Mouse (Mus musculus): ENCODE results near the gene Rnd3. TPM values are rescaled to one million over a fixed set of nuclear protein-coding genes. Genes with fewer than 3 reads are reported as not detected.
A peak's percentile ranks its signal among the peaks of the same experiment; 100 is the strongest.

The Rnd3 gene
- total RNA-seq (2021), result 1 to 10 TPM; 6.5 to 9.0 TPM
- long read RNA-seq, experiment 1, partial matches to known transcripts, result 1 of 7 reads
- long read RNA-seq, experiment 1, other reads (novel, unspliced or antisense), result 3 of 7 reads
- long read RNA-seq, experiment 2, transcript Rnd3-201 (5 exons, 2,828 nt), result major isoform, 7 of 8 reads
- long read RNA-seq, experiment 2, partial matches to known transcripts, result 0 of 8 reads
- long read RNA-seq, experiment 2, other reads (novel, unspliced or antisense), result 1 of 8 reads

DNA sequence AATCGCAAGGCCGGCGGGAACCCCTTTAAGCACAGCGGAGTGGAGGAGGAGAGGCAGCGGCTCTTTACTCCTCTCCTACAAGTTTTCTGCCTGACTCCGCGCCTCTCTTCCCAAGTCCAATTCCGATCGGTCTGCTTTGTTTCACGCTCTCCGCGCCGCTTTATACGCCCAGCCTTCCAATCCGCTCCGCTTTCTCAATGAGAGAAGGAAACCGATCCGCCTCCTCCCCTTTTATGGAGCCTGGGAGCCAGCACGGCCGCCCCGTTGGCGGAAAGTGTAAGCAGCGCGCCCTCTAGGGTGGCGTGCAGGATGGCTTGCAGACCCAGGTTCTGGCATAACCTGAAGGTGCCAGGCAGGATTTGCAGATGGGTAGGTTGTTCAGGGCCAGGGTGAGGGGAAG is at the start of gene Rnd3:
Rnd3 (minus strand) TSS at position 137 of the 400 bp plus-strand sequence.
- peak; percentile 94 to 96 for DNase-seq
- intact Hi-C loops (cut with DNase I), result loop anchor here (5.0 kb wide), 1 partner anchor 842 kb away; no protein-coding TSS in a partner anchor

DNA sequence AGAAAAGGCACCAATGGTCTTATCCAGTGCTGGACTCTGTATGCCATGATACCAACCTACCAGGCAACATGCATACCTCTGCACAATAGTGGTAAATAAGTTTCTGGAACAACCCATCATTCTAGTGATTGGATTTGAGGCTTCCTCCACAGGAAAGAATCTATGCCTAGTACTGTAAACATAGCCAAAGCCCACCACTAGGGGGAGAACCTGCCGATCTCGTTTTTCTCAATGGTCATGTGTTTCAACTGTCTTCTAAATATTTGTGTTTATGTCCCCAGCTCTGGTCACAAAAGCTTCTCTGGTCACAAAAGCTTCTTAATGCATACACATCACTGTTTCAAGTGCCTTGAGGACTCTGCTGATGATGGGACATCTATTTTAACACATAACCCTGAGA is 43.4 kb upstream of the Rnd3 start:
- no peak for DNase-seq

DNA sequence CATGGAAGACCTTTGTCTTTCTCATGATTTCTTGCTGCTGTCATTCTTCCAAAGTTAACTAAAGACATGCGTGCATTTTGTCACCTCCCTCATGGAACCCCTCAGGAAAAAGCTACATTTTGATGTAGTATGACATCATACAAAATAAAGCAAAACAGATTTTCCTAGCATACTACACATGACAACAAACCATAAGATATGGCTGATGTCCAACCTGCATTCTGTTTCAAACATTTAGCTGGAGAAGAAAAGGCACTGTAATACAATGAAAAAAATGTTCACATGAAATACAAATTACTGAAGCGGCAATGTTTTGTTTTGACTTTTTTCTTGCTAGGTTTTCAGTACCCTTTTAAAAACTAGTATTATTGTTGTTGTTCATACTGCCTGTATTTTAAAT is 36.9 kb upstream of the Rnd3 start:
- intact Hi-C loops (cut with DNase I), result no loop called here
- no peak for DNase-seq

More for the DNA sequence above, 43.4 kb upstream of the Rnd3 start:
- intact Hi-C loops (cut with DNase I), result no loop called here

DNA sequence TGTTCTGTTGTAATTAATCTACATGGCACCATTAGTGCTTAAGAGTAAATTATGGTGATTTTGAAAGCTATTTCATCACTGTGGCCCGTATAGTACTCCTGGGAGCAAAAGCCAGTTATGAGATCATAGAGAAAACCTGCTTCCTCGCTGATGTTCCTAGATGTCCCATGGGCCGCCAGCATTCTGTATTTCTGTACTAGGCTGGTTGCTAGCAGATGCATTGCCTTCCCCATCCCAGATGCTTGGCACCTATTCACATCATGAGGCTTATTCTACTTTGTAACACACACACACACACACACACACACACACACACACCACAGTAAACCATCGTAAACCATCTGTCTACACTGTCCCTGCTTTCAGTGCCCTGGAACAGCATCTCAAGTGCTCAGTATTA is 34.1 kb upstream of the Rnd3 start:
- intact Hi-C loops (cut with DNase I), result no loop called here
- no peak for DNase-seq

DNA sequence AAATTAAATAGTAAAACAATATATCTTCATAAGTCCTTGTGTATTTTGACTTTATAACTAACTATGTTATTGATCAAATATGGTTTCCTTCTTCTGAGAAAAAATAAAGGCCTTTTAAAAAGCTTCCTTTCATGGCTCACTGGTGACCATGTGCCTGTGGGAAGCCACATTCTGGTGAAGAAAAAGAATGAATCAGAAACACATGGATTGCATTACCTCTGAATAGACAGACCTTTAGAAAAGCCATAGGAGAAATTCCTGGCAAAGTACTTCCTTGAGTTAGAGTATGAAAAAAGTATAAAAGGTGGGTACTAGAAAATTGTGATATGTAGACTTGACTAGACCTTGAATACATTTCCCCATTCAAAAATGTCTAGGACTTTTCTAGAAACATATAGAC is 32.5 kb upstream of the Rnd3 start:
- no peak for DNase-seq

DNA sequence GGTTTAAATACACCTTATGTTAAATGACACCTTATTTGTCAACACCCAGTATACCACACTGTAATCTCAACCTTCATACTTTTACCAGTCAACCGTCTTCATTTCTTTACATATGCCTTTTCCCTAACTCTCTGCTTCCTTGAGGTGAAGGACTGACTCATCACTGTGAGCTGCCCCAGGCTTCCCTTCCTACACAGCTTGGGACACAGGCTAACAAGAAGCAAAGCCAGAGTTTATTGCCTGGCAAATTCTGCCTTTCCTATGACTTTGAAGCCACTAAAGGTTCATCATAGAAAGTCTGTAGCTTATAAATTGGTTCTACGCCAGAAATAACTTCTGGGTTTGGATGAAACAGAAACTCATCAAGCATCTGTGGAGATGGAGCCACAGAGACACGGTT is 30.2 kb upstream of the Rnd3 start:
- DNase-seq, result no peak

More for the DNA sequence above, 32.5 kb upstream of the Rnd3 start:
- intact Hi-C loops (cut with DNase I), result no loop called here

DNA sequence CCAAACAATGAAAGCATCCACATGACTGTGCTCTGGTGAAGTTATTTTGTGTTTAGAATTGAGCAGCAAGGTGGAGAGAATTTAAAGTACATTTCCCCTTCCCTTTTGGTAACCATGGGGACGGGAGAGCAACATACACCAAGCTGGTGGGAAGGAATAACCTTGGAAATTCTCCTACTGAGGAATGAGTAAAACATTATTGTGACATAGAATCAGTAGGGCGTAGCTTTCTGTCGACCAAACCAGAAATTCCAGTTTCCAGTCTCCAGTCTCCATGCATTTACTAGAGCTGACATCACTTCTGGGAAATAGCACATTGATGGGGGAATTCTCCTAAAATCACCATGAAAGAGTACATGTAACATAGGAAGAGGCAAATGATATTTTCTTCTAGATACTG is 28.7 kb upstream of the Rnd3 start:
- intact Hi-C loops (cut with DNase I), result no loop called here
- DNase-seq, result no peak

More for the DNA sequence above, 30.2 kb upstream of the Rnd3 start:
- intact Hi-C loops (cut with DNase I), result no loop called here

DNA sequence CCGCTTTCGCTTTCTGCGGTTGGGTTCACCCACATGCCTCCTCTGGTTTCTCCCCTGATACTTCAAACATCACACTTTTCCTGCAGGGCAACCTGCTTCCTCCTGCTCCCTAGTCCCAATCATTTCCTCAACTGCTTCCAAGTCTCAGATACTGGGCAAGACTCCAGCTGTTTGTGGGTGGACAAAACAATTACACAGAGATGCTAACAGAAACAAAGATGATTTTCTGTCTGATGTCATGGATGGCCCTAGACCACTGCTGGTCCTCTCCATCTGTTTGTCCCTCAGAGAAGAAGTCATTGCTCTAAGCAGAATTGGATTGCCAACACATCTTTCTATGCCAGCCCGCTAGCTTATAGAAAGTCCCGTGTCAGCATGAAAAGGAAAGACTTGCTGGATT is 26.4 kb upstream of the Rnd3 start:
- intact Hi-C loops (cut with DNase I), result no loop called here
- no peak for DNase-seq

DNA sequence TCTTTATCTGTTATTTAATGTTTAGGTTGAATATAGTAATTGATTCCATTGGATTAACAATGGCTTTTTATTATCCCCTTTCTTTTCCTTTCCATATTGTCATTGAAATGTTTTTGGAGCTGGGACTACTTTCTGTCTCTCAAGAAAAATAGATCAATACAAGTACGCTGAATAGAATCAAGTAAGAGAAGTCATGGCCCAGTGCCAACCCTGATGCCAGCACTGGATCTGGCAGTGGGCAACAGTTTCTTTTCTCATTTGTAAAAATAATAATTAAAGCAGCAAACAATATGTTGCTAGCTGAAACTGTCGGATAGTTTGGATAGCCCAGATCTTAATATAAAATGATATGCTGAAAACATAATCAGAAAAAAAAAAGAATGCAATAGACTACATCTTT is 12.2 kb upstream of the Rnd3 start:
- DNase-seq, result no peak
- intact Hi-C loops (cut with DNase I), result no loop called here

DNA sequence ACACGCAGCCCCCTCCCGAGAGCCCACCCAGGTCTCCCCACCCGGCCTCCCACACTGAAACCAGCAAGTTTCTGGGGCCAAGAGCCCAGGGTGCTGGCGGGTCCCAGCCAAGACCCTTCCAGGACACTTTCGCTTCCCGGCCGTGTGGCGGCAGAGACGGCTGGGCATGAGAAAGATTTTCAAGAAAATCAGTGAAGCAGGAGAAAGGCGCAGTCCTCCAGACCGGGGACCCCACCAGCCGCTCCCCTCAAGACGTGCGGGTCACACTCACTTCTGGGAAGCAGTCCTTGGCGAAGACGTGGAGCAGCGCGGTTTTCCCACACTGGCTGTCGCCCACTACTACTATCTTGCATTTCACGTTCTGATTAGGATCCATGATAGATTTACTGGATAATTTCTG is 457 bp downstream of the Rnd3 start:
- peak; percentile 9 to 33 for DNase-seq
- intact Hi-C loops (cut with DNase I), result loop anchor here (5.0 kb wide), 1 partner anchor 841 kb away; no protein-coding TSS in a partner anchor

DNA sequence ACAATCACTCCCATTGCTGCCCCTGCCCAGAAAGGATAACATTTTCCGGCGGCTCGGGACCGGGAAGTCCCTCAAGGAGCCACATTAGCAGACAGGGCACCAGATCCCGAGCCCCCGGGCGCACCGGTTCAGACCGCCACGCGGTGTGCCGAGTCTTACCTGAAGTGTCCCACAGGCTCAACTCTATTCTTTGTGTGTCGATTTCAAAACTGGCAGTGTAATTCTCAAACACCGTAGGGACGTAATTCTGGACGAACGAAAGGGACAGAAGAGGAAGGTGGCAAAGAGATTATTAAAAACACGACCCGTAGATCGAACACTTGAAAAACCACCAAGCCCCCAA is 875 bp downstream of the Rnd3 start:
- intact Hi-C loops (cut with DNase I), result loop anchor here (5.0 kb wide), 1 partner anchor 841 kb away; no protein-coding TSS in a partner anchor
- DNase-seq, result no peak

DNA sequence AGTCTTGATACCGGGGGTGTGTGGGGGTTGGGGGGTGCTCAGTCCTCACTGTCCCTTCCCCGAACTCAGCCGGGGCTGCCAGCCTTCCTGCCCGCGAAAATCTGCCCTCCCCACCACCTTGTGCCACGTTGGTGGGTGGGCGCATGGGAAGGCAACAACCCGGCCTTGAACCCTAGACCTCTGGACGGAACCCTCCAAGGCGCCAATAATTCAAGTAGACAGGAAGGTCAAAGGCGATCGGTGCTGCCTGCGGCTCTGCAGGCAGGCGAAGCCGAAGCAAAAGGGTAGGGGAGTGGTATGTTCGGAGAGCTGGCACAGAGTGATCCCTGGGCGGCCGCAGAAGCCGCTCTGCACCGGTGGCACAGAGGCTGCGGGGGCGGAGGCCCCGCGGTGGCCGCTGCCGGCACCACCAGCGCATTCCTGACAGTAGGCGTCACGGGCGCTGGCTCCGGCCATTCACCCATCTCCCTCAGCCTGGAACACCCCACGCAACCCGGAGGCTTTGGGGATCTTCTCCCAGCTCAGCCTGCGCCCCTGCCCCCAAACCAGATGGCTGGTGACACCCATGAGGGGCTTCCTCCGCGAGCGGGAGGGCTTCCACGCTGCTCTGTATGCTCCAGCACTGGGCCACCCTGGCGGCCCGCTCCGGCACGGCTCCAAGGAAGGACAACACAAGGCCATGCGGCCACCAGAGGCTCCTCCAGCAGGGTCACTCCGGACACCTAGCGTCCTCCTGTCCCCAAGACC is 1.4 kb downstream of the Rnd3 start:
- intact Hi-C loops (cut with DNase I), result loop anchor here (5.0 kb wide), 1 partner anchor 840 kb away; no protein-coding TSS in a partner anchor
- DNase-seq, result peak; percentile 69 to 78

DNA sequence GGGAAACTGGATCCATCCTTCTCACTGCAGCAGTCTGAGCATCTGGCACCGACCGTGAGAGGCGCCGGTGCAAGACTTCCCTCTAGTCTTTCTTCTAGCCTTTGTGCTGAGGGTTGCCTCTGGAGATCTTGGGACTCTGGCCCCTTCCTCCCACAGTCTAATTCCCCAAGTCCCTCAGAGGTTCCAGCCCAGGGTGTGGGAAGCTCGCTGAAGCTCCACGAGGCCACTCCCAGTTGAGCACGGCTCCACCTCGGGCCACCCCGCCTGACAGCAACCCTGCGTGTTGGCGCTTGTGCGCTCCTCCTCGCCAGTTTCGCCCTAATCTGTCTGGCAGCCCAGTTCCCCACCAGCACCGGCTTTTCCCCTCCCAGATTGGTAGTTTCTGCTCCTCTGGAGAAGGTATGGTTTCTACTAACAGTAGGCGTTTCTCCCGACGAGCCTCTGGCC is 2.0 kb downstream of the Rnd3 start:
- peak; percentile 80 for DNase-seq
- intact Hi-C loops (cut with DNase I), result loop anchor here (5.0 kb wide), 1 partner anchor 840 kb away; no protein-coding TSS in a partner anchor

DNA sequence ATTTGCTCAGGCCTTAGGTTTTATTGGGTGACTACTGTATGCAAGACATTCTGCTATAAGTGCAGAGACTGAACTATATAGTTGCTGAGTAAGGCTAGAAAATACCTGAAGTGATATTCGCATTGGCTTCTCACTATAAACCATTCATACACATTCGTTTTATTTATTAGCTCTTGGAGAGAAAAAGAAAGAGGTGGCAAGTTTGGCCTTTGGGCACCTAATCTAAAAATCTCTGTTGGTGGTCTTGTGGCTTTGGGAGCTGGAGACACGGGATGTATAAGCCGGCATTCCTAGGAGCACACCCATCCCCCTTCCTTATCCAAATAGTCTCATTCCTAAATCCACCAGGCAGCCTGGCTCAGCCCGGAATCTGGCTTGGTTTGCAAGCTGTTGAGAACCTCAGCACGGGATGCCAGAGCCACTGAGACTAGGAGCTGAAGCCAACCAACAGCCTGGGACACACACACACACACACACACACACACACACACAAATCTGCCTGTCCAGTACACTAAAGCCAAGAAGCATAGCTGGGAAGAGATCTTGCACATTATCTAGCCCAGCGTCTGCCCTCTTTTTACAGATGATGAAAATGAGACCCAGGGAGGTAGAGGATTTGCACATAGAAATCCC is 3.0 kb downstream of the Rnd3 start:
- intact Hi-C loops (cut with DNase I), result loop anchor here (5.0 kb wide), 1 partner anchor 839 kb away; no protein-coding TSS in a partner anchor
- DNase-seq, result peak; percentile 34 to 35

DNA sequence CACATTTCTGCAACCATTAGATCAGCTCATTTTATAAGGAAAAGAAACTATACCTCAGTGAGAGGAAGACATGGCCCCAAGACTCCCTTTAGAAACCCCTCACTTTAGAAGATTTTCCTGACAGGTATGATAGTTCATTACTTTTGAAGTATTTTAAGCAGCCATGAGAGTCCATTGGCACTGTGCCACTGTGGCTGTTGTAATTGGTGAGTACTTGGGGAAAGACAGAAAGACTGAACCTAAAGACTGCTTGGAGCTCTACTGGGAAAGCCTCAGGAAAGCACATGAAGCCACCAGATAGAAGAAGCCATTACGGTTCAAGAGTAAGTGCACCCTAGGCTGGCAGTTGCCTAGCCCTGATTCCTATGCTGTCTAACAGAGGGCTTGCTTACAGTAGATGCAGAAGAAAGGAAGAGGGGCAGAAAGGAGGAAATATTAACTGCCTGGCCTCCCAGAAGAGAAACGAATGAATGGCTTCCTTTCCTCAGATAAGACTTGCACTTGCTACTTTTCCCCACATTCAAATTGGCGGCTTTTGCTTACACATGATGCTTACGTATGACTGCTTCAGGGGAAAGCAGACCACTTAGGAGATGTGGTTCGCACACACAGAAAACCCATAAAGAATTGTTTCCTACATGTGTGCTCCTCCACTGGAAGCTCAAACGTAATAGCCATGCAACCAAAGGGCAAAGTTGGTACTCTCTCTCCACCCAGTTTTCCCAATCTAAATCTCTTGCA is 4.4 kb downstream of the Rnd3 start:
- no peak for DNase-seq
- intact Hi-C loops (cut with DNase I), result loop anchor here (5.0 kb wide), 1 partner anchor 837 kb away; no protein-coding TSS in a partner anchor

DNA sequence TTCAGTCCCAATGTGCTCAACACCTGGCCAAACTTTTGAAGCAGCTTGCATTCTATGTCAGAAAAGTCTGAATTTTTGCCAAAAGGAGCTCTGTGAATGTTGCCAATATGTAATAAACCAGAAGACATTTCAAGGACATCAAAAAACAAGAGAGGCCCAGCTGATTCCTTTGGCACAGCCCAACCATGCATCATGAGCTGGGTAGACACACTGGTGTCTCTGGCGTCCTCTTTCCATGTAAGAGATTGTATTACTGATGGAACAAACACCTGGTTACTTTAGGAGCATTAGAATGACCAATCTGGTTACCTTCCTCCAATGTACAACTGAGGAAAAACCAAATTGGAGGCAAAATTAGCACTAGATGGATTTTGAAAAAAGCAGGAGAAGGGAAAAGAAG is 6.5 kb downstream of the Rnd3 start:
- intact Hi-C loops (cut with DNase I), result no loop called here
- DNase-seq, result no peak

DNA sequence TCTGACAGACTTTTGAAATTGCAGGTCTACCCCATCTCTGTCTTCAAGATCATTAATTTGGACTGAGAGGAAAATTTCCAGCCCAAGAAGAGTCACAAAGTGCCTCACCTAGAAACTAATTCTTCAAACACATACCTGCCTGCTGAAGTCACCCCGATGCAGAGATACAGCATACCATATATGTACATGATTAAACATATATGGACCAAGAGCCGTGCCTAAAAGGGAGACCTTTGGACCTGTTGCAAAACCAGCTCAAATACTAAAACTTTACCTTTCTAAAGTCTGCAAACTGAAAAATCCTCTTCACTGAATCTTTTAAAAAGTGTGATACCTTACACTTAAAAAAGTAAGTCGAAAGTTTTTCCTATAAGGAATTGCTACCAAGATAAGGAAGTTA is 7.6 kb downstream of the Rnd3 start:
- DNase-seq, result no peak
- intact Hi-C loops (cut with DNase I), result no loop called here

DNA sequence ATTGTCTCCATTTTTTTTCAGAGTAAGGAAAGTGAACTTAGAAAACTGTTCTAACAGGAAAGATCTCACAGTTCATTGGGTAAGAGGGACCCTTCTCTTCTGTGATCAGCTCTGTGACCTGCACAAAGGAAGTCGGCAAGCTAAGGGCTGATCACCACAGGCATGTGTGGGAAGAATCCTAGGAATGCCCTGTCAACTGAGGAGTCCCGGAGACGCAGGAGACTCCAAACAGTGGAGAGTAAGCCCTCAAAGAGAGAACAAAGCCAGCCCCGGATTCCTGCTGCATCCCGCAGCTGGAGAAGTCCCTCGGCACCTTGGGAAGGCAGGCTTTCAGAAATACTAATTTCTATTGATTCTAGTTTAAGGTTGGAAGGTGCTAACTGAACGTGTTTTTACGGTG is 8.4 kb downstream of the Rnd3 start:
- intact Hi-C loops (cut with DNase I), result no loop called here
- no peak for DNase-seq

DNA sequence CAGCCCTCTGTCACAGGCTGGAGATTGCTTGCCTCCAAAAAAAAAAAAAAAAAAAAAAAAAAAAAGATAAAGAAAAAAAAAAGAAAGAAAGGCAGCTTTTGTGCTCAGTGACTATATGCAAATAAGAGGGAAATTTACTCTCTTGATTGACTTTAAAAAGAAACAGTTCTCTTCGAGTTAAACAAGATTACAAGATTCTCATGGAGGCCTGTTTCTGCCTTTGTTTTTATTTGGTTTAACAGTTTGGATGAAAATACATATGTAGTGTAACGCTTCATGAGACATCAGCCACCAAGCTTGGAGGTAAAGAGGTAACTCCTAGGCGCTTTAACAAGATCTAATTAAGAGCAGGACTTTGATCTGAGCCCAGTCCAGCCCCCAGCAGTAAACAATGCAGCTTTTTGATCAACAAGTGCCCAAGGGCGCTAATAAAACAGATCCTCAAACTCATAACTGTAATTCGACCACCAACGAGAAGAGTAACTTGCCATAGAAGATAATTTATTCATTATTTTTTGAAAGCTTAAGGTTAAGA is 8.9 kb downstream of the Rnd3 start:
- intact Hi-C loops (cut with DNase I), result no loop called here
- DNase-seq, result no peak

DNA sequence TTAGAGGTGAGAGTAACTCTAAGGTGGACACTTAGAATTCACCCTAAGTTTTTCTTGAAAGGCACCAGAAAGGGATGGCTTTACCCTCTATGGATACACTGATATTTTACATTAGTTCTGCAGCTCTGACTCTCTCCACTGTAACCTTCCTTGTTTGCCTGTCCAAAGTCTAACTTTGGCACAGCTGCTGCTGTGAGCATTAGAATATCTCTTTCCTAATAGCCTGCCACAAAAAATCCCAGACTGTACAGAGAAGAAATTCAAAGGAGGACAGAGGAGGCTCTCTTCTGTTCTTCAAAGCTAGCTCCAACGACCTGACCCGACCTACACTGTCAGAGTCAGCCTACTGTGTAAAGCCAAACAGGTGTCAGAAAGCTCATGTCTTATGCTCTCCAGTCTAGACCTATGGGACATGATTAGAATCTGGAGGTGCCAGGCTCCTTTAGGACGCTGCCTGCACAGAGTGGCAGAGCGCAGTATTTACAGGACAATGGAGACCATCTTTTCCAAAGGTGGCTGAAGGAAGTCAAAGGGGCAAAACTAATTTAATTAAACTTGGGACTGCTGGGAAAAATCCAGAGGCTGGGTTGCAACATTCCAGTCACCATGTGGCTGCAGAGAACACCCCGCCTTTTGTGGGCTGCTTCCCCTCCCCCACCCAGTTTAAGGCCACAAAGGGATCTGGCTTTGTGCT is 9.5 kb downstream of the Rnd3 start:
- DNase-seq, result peak; percentile 27 to 48
- intact Hi-C loops (cut with DNase I), result no loop called here

Data from gastrocnemius, postnatal 36 days (tissue).